Mouse (Mus musculus) T-helper 2 cell (primary cell): Measurements from ENCODE around the gene Hist1h2bm.
"Not testable (repeated sequence)": the region's sequence is repeated elsewhere in the genome, so short reads cannot be mapped to it uniquely, and the experiment has no call there.

Experiments used
- in situ Hi-C: fragments of 300-600 bp; cut with MboI, MseI; formaldehyde crosslinking; loops from one replicate; pipeline ENCODE4 v1.15.1; 2025; ENCODE audit warnings: high pct_unique_total_duplicates

The Hist1h2bm gene

GRCm38 (mm10) chr13:21722993-21723836 lies 1.4 kb downstream of the Hist1h2bm start:
- in situ Hi-C loops: loop anchor here (25.0 kb wide), 2 partner anchors 486 to 1714 kb away; no protein-coding TSS in a partner anchor

DNA sequence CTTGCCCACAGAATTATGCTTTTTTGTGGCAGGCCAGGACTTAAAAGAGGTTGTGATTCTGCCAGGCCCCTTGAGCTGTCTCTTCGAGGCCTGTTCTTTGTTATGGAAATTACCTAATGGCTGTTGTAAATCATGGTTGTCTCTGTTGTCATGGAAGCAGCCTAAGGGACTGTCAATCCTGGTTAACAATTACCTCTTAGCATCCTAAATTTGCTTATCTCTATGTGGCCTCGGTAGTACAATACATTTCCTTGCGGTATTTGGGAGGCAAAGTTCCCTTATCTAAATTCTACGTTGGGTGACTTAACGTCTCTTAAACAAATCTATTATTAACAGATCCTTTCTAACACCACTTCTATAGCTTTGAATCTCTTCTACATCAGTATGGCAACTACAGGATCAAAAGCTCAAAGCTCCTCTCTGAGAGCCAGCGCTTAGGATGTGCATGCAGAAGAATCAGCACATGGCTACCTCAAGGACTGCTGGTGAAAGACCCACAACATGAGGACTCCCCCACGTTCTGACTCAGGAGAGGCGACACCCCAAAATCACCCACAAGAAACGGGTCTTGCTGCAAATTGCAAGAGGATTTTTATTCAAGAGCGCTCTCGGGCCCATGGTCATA lies 6.2 kb downstream of the Hist1h2bm start:
- in situ Hi-C loops: no loop called here

DNA sequence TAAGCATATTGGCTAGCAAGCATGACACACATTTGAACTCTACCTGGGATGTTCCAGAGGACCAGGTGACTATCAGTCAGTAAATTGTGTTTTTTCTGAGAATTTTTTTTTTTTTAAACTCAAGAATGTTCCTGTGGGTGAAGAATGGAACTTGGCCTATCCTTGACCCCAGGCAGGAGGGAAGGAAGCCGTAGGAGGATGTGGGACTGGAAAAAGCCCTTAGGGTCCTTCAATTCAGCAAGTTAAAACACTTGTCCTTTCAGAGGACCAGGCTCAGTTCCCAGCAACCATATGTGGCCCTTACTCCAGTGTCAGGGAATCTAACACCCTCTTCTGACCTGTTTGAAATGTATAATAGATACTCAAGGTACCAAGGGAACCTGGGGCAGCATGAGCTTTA lies 7.7 kb downstream of the Hist1h2bm start:
- in situ Hi-C loops: no loop called here

DNA sequence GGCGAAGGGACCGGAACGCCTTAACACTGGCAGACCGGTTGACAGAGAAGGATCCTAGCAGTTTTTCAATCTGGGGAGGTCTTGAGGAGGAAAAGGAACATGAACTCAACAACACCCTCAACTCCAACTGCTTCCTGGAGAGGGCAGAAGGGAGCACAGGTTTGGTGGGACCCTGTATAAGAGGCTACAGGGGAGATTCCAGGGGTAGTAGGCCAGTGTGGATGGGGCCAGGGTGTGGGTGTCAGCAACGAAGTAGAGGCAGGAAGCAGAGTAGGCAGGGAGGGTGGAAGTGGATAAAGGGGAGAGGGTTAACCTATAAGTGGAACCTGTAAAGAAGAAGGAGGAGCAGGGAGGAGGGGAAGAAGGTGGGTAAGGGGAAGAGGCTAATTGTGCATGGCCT lies 11.6 kb downstream of the Hist1h2bm start:
- in situ Hi-C loops: no loop called here

- in situ Hi-C loops: no loop called here
Observed at GRCm38 (mm10) chr13:21734010-21734905, 12.4 kb downstream of the Hist1h2bm start.

DNA sequence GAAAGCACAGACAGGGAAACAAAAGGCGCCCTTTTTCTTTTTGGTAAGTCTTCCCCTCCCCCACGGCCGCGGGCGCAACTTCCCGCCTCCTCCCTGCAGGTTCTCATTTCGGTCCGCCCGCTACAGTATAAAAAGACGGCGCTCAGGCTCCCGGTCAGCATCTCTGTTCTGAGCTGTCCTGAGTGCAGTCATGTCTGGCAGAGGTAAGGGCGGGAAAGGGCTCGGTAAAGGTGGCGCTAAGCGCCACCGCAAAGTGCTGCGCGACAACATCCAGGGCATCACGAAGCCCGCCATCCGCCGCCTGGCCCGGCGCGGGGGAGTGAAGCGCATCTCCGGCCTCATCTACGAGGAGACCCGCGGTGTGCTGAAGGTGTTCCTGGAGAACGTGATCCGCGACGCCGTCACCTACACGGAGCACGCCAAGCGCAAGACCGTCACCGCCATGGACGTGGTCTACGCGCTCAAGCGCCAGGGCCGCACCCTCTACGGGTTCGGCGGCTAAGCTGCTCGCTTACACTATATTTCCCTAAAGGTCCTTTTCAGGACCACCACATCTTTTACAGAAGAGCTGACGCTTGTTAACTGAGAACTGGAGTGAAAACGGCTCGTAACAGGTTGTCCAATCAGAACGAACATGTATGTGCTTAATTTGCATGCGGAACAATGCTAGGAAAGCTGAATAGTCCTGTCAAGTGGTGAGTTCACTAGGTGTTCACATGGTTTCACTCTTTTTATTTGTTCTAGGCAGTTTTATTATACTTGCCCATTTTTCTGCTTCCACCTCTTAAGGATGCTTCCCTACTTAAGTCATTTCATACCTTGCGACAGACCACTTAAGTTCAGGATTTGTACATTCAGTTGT lies 13.3 kb downstream of the Hist1h2bm start, which contains the start of gene Hist1h4j:
Hist1h4j (plus strand) TSS at position 159 of the 862 bp plus-strand sequence.
- in situ Hi-C loops: not testable (repeated sequence)

- in situ Hi-C loops: loop anchor here (5.0 to 10.0 kb wide), 2 partner anchors 42 to 1400 kb away; partner anchors contain the start of genes Hist1h2an and Hist1h2bp
Observed at GRCm38 (mm10) chr13:21745006-21745405, 23.2 kb downstream of the Hist1h2bm start.

- in situ Hi-C loops: loop anchor here (5.0 to 10.0 kb wide), 2 partner anchors 38 to 1405 kb away; partner anchors contain the start of genes Hist1h2an and Hist1h2bp
Observed at GRCm38 (mm10) chr13:21749387-21750158, 27.7 kb downstream of the Hist1h2bm start.

DNA sequence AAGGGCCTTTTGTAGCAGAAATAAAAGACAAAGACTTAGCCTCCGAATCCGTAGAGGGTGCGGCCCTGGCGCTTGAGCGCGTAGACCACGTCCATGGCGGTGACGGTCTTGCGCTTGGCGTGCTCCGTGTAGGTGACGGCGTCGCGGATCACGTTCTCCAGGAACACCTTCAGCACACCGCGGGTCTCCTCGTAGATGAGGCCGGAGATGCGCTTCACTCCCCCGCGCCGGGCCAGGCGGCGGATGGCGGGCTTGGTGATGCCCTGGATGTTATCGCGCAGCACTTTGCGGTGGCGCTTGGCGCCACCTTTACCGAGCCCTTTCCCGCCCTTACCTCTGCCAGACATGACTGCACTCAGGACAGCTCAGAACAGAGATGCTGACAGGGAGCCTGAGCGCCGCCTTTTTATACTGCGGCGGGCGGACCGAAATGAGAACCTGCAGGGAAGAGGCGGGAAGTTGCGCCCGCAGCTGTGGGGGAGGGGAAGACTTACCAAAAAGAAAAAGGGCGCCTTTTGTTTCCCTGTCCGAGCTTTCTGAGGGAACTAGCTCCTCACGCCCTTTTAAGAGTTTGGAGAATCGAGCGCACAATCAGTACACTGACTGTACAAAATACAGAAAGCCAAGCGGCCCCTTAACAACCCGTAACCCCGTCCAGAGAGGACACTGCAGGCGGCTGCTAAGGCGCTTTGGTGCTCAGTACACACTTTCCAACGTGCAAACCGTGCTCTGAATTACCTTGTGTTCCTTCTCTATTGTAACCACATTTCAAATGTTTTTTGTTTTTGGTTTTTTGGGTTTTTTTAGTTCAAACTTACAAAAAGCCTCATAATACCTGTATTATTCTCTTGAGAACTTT lies 28.5 kb downstream of the Hist1h2bm start, which contains the start of gene Hist1h4k:
Hist1h4k (minus strand) TSS at position 347 of the 859 bp plus-strand sequence.
- in situ Hi-C loops: not testable (repeated sequence)

DNA sequence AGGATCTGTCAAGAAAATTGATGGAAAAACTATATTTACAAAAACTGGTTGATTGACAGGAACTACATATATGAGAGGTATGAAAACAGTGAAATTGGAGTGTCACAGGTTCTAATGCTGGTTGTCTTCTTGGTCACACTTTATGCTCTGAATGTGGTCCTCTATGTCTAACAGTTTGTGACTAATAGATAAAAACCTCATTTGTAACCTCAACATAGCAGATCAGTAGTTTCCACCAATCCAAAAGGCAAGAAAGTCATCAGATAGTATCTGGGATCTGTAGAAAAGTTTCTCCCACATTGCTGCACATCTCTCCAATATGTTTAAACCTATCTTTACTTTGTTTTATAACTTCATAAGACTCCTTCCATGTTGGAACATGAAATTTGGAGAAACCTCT lies 29.6 kb downstream of the Hist1h2bm start:
- in situ Hi-C loops: no loop called here

GRCm38 (mm10) chr13:21751827-21752226 lies 30.0 kb downstream of the Hist1h2bm start:
- in situ Hi-C loops: no loop called here

- in situ Hi-C loops: no loop called here
Observed at GRCm38 (mm10) chr13:21752356-21752755, 30.5 kb downstream of the Hist1h2bm start.

DNA sequence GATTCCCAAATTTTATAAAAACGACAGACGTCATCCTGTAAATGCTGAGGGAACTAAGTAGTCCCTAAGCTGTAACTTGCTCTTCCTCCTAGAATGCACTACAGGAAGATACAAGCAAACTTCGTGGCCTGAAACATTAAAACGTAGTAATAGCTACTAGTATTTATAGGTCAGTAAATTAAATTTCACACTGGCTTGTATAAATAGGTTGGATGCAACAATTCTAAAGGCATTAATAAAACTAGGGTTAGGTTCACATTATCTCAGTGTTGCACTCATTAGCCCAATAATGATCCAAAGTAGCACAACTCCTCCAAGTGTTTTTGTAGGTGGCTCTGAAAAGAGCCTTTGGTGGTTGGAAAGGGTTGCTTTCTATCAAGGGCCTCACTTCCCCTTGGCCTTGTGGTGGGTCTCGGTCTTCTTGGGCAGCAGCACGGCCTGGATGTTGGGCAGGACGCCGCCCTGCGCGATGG lies 31.2 kb downstream of the Hist1h2bm start:
- in situ Hi-C loops: no loop called here

DNA sequence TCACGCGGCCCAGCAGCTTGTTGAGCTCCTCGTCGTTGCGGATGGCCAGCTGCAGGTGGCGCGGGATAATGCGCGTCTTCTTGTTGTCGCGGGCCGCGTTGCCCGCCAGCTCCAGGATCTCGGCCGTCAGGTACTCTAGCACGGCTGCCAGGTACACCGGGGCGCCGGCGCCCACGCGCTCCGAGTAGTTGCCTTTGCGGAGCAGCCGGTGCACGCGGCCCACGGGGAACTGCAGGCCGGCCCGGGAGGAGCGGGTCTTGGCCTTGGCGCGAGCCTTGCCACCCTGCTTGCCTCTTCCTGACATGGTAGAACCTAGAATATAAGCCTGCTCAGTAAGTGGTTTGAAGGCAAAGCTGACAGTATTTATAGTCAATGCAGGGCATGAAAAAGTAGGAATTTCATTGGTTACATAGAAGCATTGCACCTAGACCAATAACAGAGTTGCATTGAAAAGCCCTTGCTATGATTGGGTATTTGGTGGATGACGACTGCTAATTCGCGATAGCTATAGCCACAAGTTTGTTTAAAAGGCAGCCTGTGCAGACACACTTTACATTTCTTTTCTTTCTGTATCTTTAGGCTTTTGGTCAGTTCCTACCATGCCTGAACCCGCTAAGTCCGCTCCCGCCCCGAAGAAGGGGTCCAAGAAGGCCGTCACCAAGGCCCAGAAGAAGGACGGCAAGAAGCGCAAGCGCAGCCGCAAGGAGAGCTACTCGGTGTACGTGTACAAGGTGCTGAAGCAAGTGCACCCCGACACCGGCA lies 31.9 kb downstream of the Hist1h2bm start, which contains the start of the genes Hist1h2ak and Hist1h2bn:
Hist1h2ak (minus strand) TSS at position 304 of the 762 bp plus-strand sequence.
Hist1h2bn (plus strand) TSS at position 600 of the 762 bp plus-strand sequence.
- in situ Hi-C loops: not testable (repeated sequence)

DNA sequence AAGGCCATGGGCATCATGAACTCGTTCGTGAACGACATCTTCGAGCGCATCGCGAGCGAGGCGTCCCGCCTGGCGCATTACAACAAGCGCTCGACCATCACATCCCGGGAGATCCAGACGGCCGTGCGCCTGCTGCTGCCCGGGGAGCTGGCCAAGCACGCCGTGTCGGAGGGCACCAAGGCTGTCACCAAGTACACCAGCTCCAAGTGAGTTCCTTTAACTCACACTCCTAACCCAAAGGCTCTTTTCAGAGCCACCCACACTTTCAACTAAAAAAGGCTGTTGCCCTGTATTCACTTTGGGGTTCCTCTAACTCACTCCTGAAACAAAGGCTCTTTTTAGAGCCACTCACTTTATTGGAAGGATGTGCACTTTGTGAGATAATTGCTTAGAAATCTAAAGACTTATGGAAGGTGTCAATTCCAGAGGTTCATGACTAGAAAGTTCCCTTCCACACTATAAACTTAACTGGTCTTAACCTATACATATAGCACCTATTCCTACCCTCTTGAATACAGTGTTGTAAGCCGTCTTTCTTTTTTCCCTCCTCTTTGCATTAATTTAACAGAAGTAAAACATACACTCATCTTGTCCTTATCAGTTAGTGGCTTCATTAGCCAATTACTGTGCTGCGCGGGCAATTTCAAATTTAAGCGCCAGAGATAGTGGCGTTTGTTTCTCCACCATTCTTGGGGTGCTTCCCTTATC lies 32.6 kb downstream of the Hist1h2bm start:
- in situ Hi-C loops: not testable (repeated sequence)

DNA sequence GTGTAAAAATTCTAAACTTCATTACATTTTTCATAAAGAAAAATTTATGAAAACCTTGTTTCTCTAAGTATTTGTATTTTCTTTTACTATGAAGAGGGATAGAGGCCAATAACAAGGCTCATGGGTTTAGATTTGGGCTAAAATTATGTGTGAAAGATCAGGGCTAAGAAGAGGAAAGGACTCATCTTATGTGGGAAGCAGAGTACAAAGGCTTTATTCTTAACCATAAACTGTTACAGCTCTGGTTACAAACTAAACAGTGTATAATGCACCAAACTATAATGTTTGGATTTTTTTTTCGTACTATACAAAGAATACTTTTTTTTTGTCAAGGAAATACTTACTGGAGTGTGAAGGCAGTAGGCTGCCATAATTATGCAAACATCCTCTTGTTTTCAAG lies 33.9 kb downstream of the Hist1h2bm start:
- in situ Hi-C loops: no loop called here
